Mouse (Mus musculus): ENCODE measurements around the gene Aldh3b3.

Gene Aldh3b3

DNA sequence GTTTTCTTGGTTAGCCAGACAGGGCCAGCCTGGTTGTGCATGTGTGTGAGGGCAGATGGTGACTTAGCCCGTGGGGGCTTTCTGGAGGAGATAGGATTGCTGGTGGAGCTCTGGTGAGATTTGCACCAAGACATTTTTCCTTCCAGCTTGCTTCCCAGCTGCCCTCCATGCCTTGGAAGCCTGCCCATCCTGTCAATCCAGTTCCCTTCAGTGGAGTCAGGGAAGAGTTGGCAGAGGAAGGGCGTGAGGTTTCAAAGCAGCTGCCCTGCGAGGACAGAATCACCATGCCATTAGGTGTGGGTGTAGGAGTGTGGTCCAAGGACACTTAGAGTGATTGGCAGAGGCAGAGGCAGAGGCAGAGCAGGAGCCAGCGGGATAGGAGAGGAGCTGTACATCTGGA lies at the start of gene Aldh3b3:
Gene Aldh3b3 (plus strand): TSS at position 176 of the 400 bp plus-strand sequence.
- in situ Hi-C loops (cut with MboI; ENCODE audit: low pct_unique_long_range_greater_than_20kb in 1 of 2, low sequenced_read_pairs in 2 of 2, unreplicated experiment in 1 of 2): no loop called here

DNA sequence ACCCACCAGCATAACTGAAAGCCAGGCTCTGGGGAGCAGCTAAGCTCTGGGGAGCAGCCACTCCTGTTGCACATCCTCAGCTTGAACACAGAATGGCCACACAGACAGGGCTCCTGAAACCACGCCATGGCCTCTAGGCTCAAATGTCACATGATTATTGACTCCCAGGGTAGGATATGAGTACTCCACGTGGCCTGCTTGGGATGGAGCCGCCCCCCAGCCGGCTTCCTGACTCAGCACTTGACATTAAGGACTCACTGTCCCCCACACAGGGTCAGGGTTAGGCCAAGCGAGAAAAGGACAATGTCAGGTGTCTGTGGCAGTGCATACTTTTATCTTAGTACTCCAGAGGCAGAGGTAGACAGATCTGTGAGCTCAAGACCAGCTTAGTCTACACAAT lies 48.2 kb upstream of the Aldh3b3 start:
- in situ Hi-C loops (cut with MboI; ENCODE audit: low pct_unique_long_range_greater_than_20kb in 1 of 2, low sequenced_read_pairs in 2 of 2, unreplicated experiment in 1 of 2): no loop called here

DNA sequence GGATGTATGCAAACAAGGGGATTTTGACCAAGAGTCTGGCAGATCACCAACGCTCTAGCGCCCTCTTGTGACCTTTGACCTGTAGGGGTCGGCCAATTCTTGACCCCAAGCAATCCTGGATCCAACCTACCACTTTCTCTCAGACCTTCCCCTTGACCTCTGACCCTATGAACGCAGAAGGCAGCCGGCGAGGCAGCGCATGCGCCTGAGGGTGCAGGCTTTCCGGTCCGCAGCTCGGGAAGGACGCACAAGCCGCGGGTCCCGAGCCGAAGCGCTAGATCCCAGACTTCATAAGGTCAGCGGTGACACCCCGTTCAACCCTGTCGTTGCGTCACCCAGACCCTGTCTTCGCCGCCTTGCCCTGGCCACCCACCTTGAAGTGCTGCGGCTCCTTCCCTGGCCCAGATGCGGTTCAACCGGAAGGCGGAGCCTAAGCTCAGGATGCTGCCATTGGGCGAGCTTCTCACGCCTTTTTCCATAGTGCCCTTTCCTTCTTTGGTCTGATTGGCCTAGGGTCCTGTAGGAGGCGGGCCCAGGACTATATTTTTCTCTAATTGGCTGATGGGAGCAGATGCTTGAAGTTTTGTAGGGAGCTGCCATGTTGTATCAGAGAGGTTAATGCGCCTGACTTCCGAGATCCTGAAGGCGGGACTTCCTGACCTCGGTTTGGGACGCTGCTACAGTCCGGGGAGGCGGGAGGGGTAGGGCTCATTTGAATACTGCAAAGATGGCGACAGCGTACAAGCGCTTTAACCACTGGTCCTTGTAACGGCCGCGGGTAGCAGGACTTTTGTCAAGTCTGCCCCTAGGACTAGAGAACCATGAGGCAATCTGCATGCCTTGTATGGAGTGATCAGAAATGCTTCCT lies 45.9 kb upstream of the Aldh3b3 start, which contains the start of gene Ndufs8:
Gene Ndufs8 (minus strand): TSS at position 438 of the 868 bp plus-strand sequence.
- in situ Hi-C loops (cut with MboI; ENCODE audit: low pct_unique_long_range_greater_than_20kb in 1 of 2, low sequenced_read_pairs in 2 of 2, unreplicated experiment in 1 of 2): no loop called here

DNA sequence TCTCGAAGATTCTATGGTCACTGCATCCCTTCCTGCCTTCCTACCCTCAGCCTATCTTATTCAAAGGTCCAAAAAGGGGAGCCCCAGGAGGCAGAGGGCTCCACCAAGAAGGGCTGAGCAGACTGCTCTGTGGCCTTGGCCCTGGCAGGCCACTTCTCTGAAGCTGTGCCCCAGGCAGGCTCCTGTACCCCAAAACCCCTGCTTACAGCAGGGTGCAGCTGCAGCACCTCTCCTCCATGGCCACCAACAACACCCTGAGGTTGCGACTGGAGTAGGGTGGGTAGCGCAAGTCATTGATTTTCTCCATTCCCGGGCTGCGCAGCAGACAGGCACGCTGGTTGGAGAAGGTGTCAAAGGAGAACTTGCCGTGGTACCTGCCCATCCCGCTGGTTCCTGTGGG lies 44.8 kb upstream of the Aldh3b3 start:
- in situ Hi-C loops (cut with MboI; ENCODE audit: low pct_unique_long_range_greater_than_20kb in 1 of 2, low sequenced_read_pairs in 2 of 2, unreplicated experiment in 1 of 2): no loop called here

DNA sequence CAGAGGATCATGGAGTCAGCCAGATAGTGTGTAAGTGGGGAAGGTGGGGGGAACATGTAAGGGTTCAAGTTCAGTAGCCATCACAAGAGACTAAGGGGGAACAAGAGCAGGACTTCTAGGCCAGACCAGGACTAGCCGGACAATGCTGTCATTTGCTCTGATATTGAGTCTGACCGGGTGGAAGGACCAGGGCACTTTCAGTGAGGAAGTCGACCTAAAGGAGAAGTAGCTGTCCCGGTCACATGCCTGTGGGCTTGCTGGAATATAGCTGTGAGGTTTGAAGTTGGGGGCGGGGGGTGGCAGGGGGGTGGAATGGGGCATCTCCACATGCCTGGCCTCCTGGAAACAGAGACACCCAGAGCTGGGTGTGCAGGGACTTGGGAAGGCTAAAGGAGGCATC lies 43.9 kb upstream of the Aldh3b3 start:
- in situ Hi-C loops (cut with MboI; ENCODE audit: low pct_unique_long_range_greater_than_20kb in 1 of 2, low sequenced_read_pairs in 2 of 2, unreplicated experiment in 1 of 2): no loop called here

DNA sequence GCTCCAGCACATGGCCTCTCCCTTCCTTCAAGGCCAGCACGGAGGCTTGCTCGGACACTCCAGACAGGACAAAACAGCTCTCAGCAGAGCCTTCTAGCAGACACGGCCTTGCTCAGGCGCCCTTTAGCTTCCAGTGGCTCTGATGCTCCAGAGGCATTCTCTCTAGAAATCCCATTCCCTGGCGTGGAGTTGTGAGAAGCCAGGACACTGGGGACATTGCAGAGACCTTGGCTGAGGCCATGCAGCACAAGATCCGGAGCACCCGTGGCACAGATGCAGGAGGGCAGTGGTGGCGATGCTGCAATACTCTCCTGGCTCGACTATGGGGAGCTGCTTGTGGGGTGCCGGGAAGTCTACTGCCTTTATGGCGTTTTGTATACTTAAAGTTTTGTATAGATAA lies 41.7 kb upstream of the Aldh3b3 start:
- in situ Hi-C loops (cut with MboI; ENCODE audit: low pct_unique_long_range_greater_than_20kb in 1 of 2, low sequenced_read_pairs in 2 of 2, unreplicated experiment in 1 of 2): no loop called here

DNA sequence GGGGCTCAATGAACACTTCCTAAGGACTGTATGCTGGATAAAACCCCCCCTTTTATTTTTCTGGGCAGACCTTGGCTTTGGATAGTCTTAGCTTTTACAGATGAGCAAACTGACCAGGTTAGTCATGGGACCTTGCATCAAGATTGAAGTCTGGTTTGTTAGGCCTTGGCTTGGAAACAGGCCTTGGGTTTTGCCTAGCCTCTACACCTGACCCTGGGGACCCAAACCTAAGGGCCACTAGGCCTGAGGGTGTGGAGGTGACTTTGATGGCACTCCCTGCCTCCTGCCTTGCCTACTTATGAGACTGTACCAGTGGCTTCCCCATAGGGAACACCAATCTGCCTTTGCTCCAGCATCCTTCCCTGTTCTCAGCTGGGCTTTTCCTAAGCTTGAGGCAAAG lies 38.5 kb upstream of the Aldh3b3 start:
- in situ Hi-C loops (cut with MboI; ENCODE audit: low pct_unique_long_range_greater_than_20kb in 1 of 2, low sequenced_read_pairs in 2 of 2, unreplicated experiment in 1 of 2): no loop called here

DNA sequence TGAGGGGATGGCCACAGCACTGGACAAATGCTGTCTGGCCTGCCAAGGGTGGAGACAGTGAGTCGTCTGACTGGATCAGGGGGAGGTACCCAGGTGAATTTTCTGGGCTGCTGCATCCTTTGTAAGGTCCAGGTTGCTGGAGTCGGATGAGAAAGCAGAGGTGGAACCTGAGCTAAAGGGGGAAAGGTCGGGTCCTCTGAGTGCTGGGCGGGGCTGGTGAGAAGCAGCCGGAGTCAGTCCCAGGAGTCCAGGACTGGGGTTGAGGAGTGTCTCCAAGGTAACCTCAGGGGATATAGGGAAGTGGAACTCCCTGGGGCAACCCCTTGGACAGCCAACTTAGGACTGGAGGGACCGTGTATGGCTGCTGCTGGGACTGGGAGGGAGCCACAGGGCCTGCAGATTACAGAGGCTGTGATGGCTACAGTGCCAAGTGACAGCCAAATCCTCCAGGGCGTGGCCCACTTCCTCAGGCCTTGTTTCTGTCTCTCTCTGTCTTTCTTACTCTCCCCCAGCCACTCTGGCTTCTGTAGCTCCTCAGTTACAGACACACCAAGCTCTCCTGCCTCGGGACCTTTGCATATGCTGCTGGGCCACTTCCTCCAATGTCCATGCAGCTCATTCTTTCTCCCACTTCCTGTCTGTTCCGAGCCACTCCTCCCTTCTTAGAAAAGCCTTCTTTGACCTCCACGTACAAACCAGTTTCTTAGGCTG lies 35.6 kb upstream of the Aldh3b3 start:
- in situ Hi-C loops (cut with MboI; ENCODE audit: low pct_unique_long_range_greater_than_20kb in 1 of 2, low sequenced_read_pairs in 2 of 2, unreplicated experiment in 1 of 2): no loop called here

DNA sequence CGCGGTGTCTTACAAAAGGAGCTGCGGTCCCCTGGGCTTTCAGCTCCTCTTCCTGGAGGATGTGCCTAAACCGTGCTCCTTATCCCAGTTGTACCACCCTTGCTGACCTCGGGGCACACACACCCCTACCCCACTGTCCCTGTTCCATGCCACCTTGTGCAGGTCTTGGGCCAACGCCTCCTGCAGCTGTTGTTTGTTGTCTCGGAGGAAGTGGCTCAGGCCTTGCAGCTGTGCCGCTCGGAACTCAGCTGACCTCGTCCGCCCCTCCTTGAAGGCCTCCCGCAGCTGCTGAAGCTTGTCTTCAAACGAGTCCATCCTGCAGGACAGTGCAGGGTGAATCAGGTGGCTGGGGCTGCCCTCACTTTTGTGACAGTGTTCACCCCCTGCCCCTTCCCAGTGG lies 34.9 kb upstream of the Aldh3b3 start:
- in situ Hi-C loops (cut with MboI; ENCODE audit: low pct_unique_long_range_greater_than_20kb in 1 of 2, low sequenced_read_pairs in 2 of 2, unreplicated experiment in 1 of 2): no loop called here

DNA sequence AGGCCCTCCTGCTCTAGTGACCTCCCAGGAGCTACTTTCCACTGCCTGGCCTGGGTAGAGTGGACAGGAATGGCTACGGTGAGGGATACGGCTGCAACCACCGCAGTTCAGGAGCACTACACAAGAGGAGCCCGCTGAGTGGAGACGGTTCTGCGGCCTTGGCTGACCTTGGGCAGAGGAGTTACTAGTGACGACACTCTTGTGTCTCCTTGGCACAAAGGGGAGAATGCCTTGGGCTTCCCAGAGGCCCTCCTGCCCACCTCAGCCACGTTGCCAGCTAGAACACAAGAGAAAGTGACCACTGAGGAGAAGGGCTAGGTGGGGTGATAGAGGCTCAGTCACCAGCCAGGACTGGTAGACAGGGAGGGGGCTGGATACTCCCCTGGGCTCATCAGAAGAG lies 34.3 kb upstream of the Aldh3b3 start:
- in situ Hi-C loops (cut with MboI; ENCODE audit: low pct_unique_long_range_greater_than_20kb in 1 of 2, low sequenced_read_pairs in 2 of 2, unreplicated experiment in 1 of 2): no loop called here

DNA sequence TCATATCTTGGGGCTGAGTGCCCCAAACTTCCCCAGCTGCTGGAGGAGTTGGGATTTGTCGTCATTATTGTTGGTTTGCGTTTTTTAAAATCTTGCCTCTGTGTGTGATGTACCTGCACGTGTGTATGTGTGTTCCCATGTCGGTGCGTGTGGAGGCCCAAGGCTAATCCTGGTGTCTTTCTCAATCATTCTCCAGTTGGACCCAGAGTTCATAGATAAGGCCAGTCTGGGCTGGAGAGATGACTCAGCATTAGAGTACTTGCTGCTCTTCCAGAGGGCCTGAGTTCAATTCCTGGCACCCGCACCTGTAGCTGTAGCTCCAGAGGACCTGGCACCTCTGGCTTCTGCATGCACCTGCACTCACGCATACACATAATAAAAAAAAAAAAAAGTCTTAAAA lies 33.6 kb upstream of the Aldh3b3 start:
- in situ Hi-C loops (cut with MboI; ENCODE audit: low pct_unique_long_range_greater_than_20kb in 1 of 2, low sequenced_read_pairs in 2 of 2, unreplicated experiment in 1 of 2): no loop called here

DNA sequence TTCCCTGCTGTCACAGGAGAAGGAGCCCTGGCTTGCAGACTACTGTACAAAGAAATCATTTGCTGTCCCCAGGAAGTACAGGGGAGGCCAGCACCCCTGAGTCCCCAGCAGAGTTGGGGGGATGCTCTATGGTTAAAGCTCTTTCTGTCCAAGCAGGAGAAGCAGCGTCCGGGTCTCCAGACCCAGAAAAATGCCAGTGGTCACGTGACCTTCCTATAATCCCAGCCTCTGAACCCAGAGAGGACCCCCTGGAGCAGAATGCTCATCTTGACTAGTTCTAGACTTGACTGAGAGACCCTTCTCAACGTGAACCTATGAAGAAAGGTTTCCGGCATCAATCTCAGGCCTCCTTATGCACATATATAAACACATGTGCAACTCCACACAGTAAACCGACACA lies 32.6 kb upstream of the Aldh3b3 start:
- in situ Hi-C loops (cut with MboI; ENCODE audit: low pct_unique_long_range_greater_than_20kb in 1 of 2, low sequenced_read_pairs in 2 of 2, unreplicated experiment in 1 of 2): no loop called here

DNA sequence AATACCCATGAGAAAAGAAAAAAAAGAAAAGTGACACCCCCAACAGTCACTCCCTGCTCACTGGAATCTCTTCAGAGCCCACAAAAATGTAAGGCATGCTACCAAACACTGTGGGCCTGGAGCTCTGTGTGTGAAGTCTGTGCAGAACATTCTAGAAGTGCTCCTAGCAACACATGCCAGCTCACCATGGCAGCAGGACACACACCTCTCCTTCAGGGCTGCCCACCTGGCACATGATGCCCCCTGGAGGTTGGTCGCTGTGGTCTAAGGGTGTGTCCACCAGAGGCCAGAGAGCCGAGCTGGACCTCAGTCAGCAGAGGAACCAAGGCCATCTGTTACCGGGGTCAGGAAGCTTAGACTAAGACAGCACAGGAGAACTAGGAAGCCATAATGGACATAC lies 32.2 kb upstream of the Aldh3b3 start:
- in situ Hi-C loops (cut with MboI; ENCODE audit: low pct_unique_long_range_greater_than_20kb in 1 of 2, low sequenced_read_pairs in 2 of 2, unreplicated experiment in 1 of 2): no loop called here

DNA sequence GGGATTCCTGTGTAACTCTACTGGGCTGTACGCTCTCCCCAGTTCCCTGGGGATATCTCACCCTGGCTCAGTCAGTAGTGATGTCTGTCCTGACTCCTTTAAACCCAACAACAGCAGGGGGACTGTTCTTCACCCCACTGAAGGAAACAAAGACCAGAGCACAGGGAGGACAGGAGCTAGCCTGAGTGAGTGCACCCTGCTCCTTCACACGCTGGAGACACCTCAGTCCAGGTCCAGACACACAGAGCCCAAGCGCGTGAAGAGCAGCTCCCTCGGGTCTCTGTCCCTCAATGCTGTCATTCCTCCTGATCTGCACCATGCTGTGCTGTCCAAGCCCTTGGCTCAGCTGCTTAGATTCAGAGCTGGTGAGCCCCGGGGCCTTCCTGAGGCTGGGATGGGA lies 31.8 kb upstream of the Aldh3b3 start:
- in situ Hi-C loops (cut with MboI; ENCODE audit: low pct_unique_long_range_greater_than_20kb in 1 of 2, low sequenced_read_pairs in 2 of 2, unreplicated experiment in 1 of 2): no loop called here

DNA sequence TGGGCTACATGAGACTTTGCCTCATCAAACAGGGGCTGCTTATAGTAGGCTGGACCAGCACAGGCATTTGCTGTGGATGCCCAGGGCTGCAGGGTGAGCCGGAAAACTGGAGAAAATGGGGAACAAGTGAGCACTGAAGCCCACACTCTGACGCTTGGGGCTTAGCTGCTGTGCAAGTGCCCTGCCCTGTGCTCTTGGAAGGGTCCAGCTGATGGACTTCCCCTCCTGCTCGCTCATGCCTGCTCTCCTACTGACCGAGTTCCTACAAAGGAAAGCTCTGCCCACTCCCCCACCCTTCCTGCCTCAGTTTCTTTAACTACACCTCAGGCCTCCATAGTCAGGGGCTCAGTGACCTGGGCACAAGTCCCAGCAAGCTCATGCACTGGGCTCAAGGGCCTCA lies 30.5 kb upstream of the Aldh3b3 start:
- in situ Hi-C loops (cut with MboI; ENCODE audit: low pct_unique_long_range_greater_than_20kb in 1 of 2, low sequenced_read_pairs in 2 of 2, unreplicated experiment in 1 of 2): no loop called here

DNA sequence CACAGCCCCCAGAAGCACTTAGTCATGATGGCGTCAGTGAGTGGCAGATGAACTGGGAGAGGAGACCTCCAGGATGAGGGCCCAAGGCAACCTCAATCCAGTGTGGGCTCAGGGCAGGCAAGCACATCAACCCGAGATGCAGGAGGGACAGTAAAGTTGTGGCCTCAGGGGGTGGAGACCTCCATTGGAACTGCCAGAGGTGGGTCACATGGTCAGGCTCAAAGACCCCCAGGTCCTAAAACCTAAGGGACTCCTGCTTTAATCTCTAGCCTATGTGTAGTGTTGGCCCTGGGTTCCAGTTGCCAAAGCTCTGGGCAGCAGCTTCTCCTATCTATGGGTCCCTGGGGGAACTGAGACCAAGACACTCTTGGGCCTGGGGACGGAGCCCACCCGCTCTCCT lies 29.7 kb upstream of the Aldh3b3 start:
- in situ Hi-C loops (cut with MboI; ENCODE audit: low pct_unique_long_range_greater_than_20kb in 1 of 2, low sequenced_read_pairs in 2 of 2, unreplicated experiment in 1 of 2): no loop called here

DNA sequence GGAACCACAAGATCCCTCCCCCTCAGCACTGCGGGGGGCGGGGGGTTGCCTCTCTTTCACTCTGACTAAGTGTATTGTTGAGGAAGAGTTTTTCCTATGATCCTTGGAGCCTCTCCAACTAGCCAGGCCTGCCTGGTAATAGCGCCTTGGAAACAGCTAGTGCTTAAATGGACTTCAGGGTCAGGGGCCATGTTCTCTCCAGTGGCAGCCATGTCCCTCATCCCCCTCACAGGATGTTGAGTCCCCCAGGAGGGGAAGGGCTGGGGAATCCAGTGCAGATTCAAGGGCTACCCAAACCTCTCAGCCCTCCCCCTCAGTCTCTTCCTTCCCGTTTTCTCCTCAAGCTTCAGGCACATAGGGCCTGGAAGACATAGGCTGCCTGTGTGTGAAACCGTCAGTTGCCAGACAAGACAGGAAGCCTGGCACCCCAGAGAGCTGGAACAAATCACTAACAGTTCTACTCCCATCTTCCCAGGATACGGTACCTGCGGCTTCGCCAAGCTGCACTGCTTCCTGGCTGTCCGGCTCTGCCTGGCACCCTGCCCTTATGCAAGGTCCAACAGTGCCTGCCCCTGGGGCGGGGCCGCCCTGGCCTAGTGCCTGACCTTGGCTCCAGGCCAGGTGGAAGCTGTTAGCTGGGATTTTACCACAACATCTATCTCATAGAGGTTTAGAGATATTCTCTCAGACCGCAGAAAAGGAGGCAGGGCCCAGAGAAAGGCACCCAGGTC lies 29.1 kb upstream of the Aldh3b3 start, which contains the start of gene Aldh3b1:
Gene Aldh3b1 (minus strand): TSS at position 598 of the 731 bp plus-strand sequence.
- in situ Hi-C loops (cut with MboI; ENCODE audit: low pct_unique_long_range_greater_than_20kb in 1 of 2, low sequenced_read_pairs in 2 of 2, unreplicated experiment in 1 of 2): no loop called here

DNA sequence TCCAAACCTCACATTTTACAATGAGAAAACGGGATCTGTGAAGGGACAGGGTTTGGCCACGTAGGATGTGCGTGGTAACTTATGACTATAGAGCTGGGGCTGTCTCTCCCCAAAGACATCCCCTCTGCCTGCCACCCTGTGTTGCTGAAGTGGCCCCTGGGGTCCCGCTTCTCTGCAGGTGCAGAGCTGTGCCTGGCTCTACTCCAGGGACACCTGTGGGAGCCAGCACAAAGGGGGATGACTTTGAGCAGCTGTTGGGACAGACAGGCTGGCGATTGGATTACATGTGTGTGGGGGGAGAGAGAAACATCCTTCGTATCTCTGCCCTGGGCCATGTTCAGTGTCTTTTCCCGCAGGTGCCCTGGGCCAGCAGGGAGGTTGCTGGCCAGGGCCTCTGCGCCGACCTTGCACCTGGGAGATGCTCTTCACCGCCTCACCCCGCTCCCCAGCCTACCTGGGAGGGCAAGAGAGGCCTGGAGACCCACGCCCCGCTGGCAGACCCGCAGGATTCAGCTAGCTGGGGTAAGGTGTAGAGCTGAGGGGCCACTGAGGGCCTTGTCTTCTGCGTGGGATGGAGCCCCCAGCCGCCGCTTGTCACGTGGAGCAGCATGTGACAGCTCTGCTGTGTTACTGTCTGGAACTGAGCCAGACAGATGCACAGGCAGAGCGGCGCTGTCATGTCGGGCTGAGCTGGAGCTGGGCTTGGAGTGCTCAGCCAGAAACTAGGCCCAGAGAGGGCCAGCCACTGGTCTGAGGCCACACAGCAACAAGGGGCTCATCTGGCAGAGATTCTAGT lies 28.0 kb upstream of the Aldh3b3 start:
- in situ Hi-C loops (cut with MboI; ENCODE audit: low pct_unique_long_range_greater_than_20kb in 1 of 2, low sequenced_read_pairs in 2 of 2, unreplicated experiment in 1 of 2): no loop called here
